In genomic region chr4:49169498-49169897, GRCm38 (mm10) we compare ENCODE assay signal across 15 mouse cellular contexts.
DNase-seq lines count a peak whose midpoint lies in the region; ATAC-seq and TF ChIP-seq lines count a peak whose summit lies in the region.
"Had no signal": no experiment of that assay in that cellular context is flagged by ENCODE, and none has a peak within 500 bp of the region (broad histone marks: within the 10 kb centered on the region; RNA-seq: fewer than 3 reads in every experiment).

No protein-coding gene starts in this region.

- intact Hi-C loops in gastrocnemius, postnatal 14 days (cut with DNase I; ENCODE audit: low total_unique reads): no loop called here
- intact Hi-C loops in gastrocnemius, postnatal 36 days (cut with DNase I): no loop called here

- no peak overlapping the region for H3K9ac ChIP-seq in lung, postnatal 0 days (replicated peaks; ENCODE audit: low read depth)
- H3K9ac ChIP-seq in neural tube, embryonic 14.5 days (replicated peaks; ENCODE audit: low read depth, low read length): no peak overlapping the region
- H3K9ac ChIP-seq: embryonic facial prominence, embryonic 15.5 days; kidney, embryonic 15.5 days had no signal

- H3K4me1 ChIP-seq in lung, postnatal 0 days (ENCODE audit: insufficient read depth, low read depth, low read length): no peaks in the 10 kb centered on the region
- no peaks in the 10 kb centered on the region for H3K4me1 ChIP-seq in neural tube, embryonic 14.5 days (ENCODE audit: control insufficient read depth, insufficient read depth, low read length)
- H3K4me1 ChIP-seq: embryonic facial prominence, embryonic 15.5 days; kidney, embryonic 15.5 days; megakaryocyte, embryonic 14.5 days had no signal

- TF ChIP-seq CTCF in lung, postnatal 0 days (IDR thresholded peaks at IDR 0.05): no peak

- H3K4me2 ChIP-seq in lung, postnatal 0 days (replicated peaks; ENCODE audit: low read depth, low read length): no peak overlapping the region
- H3K4me2 ChIP-seq in neural tube, embryonic 14.5 days (ENCODE audit: low read depth, low read length): no peak overlapping the region
- H3K4me2 ChIP-seq: embryonic facial prominence, embryonic 15.5 days; kidney, embryonic 15.5 days had no signal

- H3K36me3 ChIP-seq in lung, postnatal 0 days (ENCODE audit: insufficient read depth, low read length): no peaks in the 10 kb centered on the region
- no peaks in the 10 kb centered on the region for H3K36me3 ChIP-seq in neural tube, embryonic 14.5 days (ENCODE audit: control insufficient read depth, insufficient read depth, low read length)
- H3K36me3 ChIP-seq: embryonic facial prominence, embryonic 15.5 days; G1E; kidney, embryonic 15.5 days had no signal

- no peak for TF ChIP-seq EP300 in lung, postnatal 0 days (IDR thresholded peaks at IDR 0.05)

- DNase-seq in gastrocnemius, postnatal 14 days: peak; percentile 34
- no peak for DNase-seq in gastrocnemius, postnatal 36 days
- DNase-seq in lung, postnatal 0 days (ENCODE audit: low spot score): peak; percentile 36
- DNase-seq in lung, postnatal 14 days: no peak
- peak; percentile 9 for DNase-seq in NIH3T3 (ENCODE audit: low read depth)
- DNase-seq in spleen, adult 12 weeks (ENCODE audit: low spot score): no peak
- DNase-seq: cerebellum, adult 8-10 months; retina, postnatal 1 day; spleen, adult 18-20 months; thymus, postnatal 25 days had no signal

- H3K27ac ChIP-seq in lung, postnatal 0 days (ENCODE audit: low read length): no peak overlapping the region
- no peak overlapping the region for H3K27ac ChIP-seq in neural tube, embryonic 14.5 days (ENCODE audit: low read depth, low read length)
- H3K27ac ChIP-seq: embryonic facial prominence, embryonic 15.5 days; kidney, embryonic 15.5 days had no signal

- H3K27me3 ChIP-seq in lung, postnatal 0 days (replicated peaks; ENCODE audit: insufficient read depth, low read length): no peaks in the 10 kb centered on the region
- H3K27me3 ChIP-seq in neural tube, embryonic 14.5 days (ENCODE audit: control insufficient read depth, insufficient read depth, low read length): no peaks in the 10 kb centered on the region
- H3K27me3 ChIP-seq: embryonic facial prominence, embryonic 15.5 days; kidney, embryonic 15.5 days; megakaryocyte, embryonic 14.5 days had no signal

- WGBS in lung, postnatal 0 days: 15% methylated on average over 1 of the region's 1 CpGs
- WGBS in neural tube, embryonic 14.5 days: 53% methylated on average over 1 of the region's 1 CpGs

- H3K9me3 ChIP-seq in lung, postnatal 0 days (ENCODE audit: low read length): no peaks in the 10 kb centered on the region
- no peaks in the 10 kb centered on the region for H3K9me3 ChIP-seq in neural tube, embryonic 14.5 days (ENCODE audit: control insufficient read depth, low read length)
- H3K9me3 ChIP-seq: embryonic facial prominence, embryonic 15.5 days; G1E; kidney, embryonic 15.5 days had no signal

- no peak for ATAC-seq in lung, postnatal 0 days
- ATAC-seq in neural tube, embryonic 14.5 days (ENCODE audit: low read depth): peak; percentile 49; the same call in 1 of the 2 replicates

- H3K4me3 ChIP-seq in lung, postnatal 0 days (ENCODE audit: low read depth, low read length): no peak overlapping the region
- H3K4me3 ChIP-seq in neural tube, embryonic 14.5 days (ENCODE audit: low read depth, low read length): no peak overlapping the region
- H3K4me3 ChIP-seq: embryonic facial prominence, embryonic 15.5 days; kidney, embryonic 15.5 days; megakaryocyte, embryonic 14.5 days had no signal

Comparison
In these comparisons a context has a peak if more than half of its experiments do, and no peak if none do; other contexts are left out.
1. DNase-seq: peak in gastrocnemius, postnatal 14 days (single experiment), lung, postnatal 0 days (single experiment) and NIH3T3 (single experiment); none in gastrocnemius, postnatal 36 days (0 of 2), lung, postnatal 14 days (single experiment) and spleen, adult 12 weeks (single experiment).